Mouse (Mus musculus) gastrocnemius, adult 2 months (tissue): ENCODE data around the gene Slc34a3. TPM values are rescaled to one million over a fixed set of nuclear protein-coding genes. Genes with fewer than 3 reads are reported as not detected.
A peak's percentile ranks its signal among the peaks of the same experiment; 100 is the strongest.

Source experiments
- DNase-seq: peaks from one replicate; pipeline ENCODE4 v3.0.0; 2022
- H3K27ac ChIP-seq: fragments of 200-600 bp; 2 replicates; pipeline ENCODE4 v1.8.1; 2022; ENCODE audit warnings: mild to moderate bottlenecking
- H3K4me3 ChIP-seq: fragments of 200-600 bp; 2 replicates; pipeline ENCODE4 v1.8.1; 2022; ENCODE audit warnings: mild to moderate bottlenecking, moderate library complexity
- CTCF ChIP-seq: fragments of 200-600 bp; IDR thresholded peaks from 2 replicates; pipeline ENCODE4 v1.8.1; 2022; ENCODE audit warnings: antibody characterized with exemption, mild to moderate bottlenecking, moderate library complexity
- intact Hi-C: fragments of 180-260 bp; cut with DNase I; formaldehyde crosslinking; loops from one replicate; pipeline ENCODE4 v1.15.1; 2025
- total RNA-seq, 2 experiments: library from RNA; stranded (reverse); gene quantifications; 2 replicates each; pipeline ENCODE4 v1.2.3; 2021

Gene Slc34a3
- total RNA-seq, 2 experiments from 2014 or later: not detected

GRCm38 (mm10) chr2:25228995-25229530, 5.1 kb downstream of the Slc34a3 start:
- TF ChIP-seq CTCF: no peak
- no peak for DNase-seq
- H3K4me3 ChIP-seq: peak overlapping the region; percentile 61
- H3K27ac ChIP-seq: peak overlapping the region; percentile 98
- intact Hi-C loops: loop anchor here (1.0 to 5.0 kb wide), 3 partner anchors 26 to 63 kb away; partner anchors contain the start of gene Tmem203

- Histone ChIP-seq H3K27ac (peak overlapping the region; percentile 98), H3K4me3 (peak overlapping the region; percentile 61)
- DNase-seq: peak; percentile 91
- intact Hi-C loops: loop anchor here (1.0 to 5.0 kb wide), 3 partner anchors 27 to 64 kb away; partner anchors contain the start of gene Tmem203
- peak; percentile 73 for TF ChIP-seq CTCF
These were observed 5.7 kb downstream of the Slc34a3 start for GRCm38 (mm10) chr2:25228431-25228889.

- no peak overlapping the region for H3K4me3 ChIP-seq
- no peak for DNase-seq
- TF ChIP-seq CTCF: no peak
- peak overlapping the region; percentile 98 for H3K27ac ChIP-seq
- intact Hi-C loops: loop anchor here (5.0 kb wide), 1 partner anchor 65 kb away; no protein-coding TSS in a partner anchor
These were observed 6.8 kb downstream of the Slc34a3 start for GRCm38 (mm10) chr2:25227406-25227805.

- H3K27ac ChIP-seq: peak overlapping the region; percentile 98
- DNase-seq: peak; percentile 83
- intact Hi-C loops: loop anchor here (5.0 kb wide), 1 partner anchor 65 kb away; no protein-coding TSS in a partner anchor
- no peak for TF ChIP-seq CTCF
- peak overlapping the region; percentile 26; the same call in 1 of the 2 replicates for H3K4me3 ChIP-seq
These were observed 7.3 kb downstream of the Slc34a3 start for GRCm38 (mm10) chr2:25226864-25227263.

- intact Hi-C loops: loop anchor here (5.0 kb wide), 1 partner anchor 66 kb away; no protein-coding TSS in a partner anchor
- DNase-seq: no peak
- TF ChIP-seq CTCF: no peak
- Histone ChIP-seq H3K27ac (peak overlapping the region; percentile 98), H3K4me3 (peak overlapping the region; percentile 72)
These were observed 8.3 kb downstream of the Slc34a3 start for GRCm38 (mm10) chr2:25225811-25226379.

GRCm38 (mm10) chr2:25224766-25225752, 9.1 kb downstream of the Slc34a3 start:
- DNase-seq: peak; percentile 99
- H3K27ac ChIP-seq: peak overlapping the region; percentile 98
- intact Hi-C loops: loop anchor here (5.0 kb wide), 1 partner anchor 67 kb away; no protein-coding TSS in a partner anchor
- no peak for TF ChIP-seq CTCF
- peak overlapping the region; percentile 93 for H3K4me3 ChIP-seq

GRCm38 (mm10) chr2:25224492-25224765, 9.7 kb downstream of the Slc34a3 start, which contains the start of gene Tubb4b:
Gene Tubb4b (minus strand): TSS chr2:25224702.
- Histone ChIP-seq H3K27ac (peak within 1 kb of the TSS; percentile 98), H3K4me3 (peak within 1 kb of the TSS; percentile 93)
- DNase-seq: no peak
- intact Hi-C loops: no loop called here
- peak; percentile 37; the same call in 1 of the 2 replicates for TF ChIP-seq CTCF

GRCm38 (mm10) chr2:25223681-25224491, 10.3 kb downstream of the Slc34a3 start:
- peak overlapping the region; percentile 97 for H3K27ac ChIP-seq
- intact Hi-C loops: no loop called here
- no peak for TF ChIP-seq CTCF

GRCm38 (mm10) chr2:25221331-25221772, 12.8 kb downstream of the Slc34a3 start:
- no peak for DNase-seq
- intact Hi-C loops: no loop called here
- no peak for TF ChIP-seq CTCF

More at GRCm38 (mm10) chr2:25223681-25224491, 10.3 kb downstream of the Slc34a3 start:
- peak; percentile 94 for DNase-seq
- H3K4me3 ChIP-seq: peak overlapping the region; percentile 93

GRCm38 (mm10) chr2:25218445-25218844, 15.7 kb downstream of the Slc34a3 start, which contains the start of gene Fam166a:
Gene Fam166a (plus strand): TSS chr2:25218745.
- intact Hi-C loops: no loop called here
- Histone ChIP-seq H3K27ac (no peak within 1 kb of the TSS), H3K4me3 (no peak within 1 kb of the TSS)
- TF ChIP-seq CTCF: no peak
- no peak for DNase-seq

More at GRCm38 (mm10) chr2:25221331-25221772, 12.8 kb downstream of the Slc34a3 start:
- Histone ChIP-seq H3K27ac (peak overlapping the region; percentile 41; the same call in 1 of the 2 replicates), H3K4me3 (peak overlapping the region; percentile 51)

- intact Hi-C loops: no loop called here
- no peak for DNase-seq
- H3K4me3 ChIP-seq: no peak overlapping the region
- H3K27ac ChIP-seq: no peak overlapping the region
- no peak for TF ChIP-seq CTCF
These were observed 16.5 kb downstream of the Slc34a3 start for GRCm38 (mm10) chr2:25217666-25218065.
